Mouse (Mus musculus) G1E-ER4 (cell line): Measurements from ENCODE around the gene Ubac2. TPM values are rescaled to one million over a fixed set of nuclear protein-coding genes. Genes with fewer than 3 reads are reported as not detected.

Experiments
- GATA1 ChIP-seq: IDR thresholded peaks from one replicate; pipeline ENCODE4 v1.8.0; 2012; ENCODE audit warnings: low read length, inconsistent platforms
- polyA plus RNA-seq: library from polyadenylated mRNA; stranded (reverse); fragments of >175 nt; gene quantifications from 2 replicates; pipeline ENCODE4 v1.2.3, GENCODE M21; 2012

Gene Ubac2
- polyA plus RNA-seq, 1 experiment: 67.2 TPM

GRCm38 (mm10) chr14:121915143-121915542, 36.7 kb downstream of the Ubac2 start:
- TF ChIP-seq GATA1: no peak

- TF ChIP-seq GATA1: no peak
These were observed 37.2 kb downstream of the Ubac2 start, which contains the start of gene Gpr18 for GRCm38 (mm10) chr14:121915621-121916020. Gene Gpr18, minus strand, starts transcription at chr14:121915781.

GRCm38 (mm10) chr14:121916311-121917094, 38.1 kb downstream of the Ubac2 start:
- TF ChIP-seq GATA1: no peak

- no peak for TF ChIP-seq GATA1
These were observed 39.8 kb downstream of the Ubac2 start for GRCm38 (mm10) chr14:121918266-121918665.

GRCm38 (mm10) chr14:121919752-121920151, 41.3 kb downstream of the Ubac2 start:
- TF ChIP-seq GATA1: no peak

GRCm38 (mm10) chr14:121920511-121921124, 42.2 kb downstream of the Ubac2 start:
- no peak for TF ChIP-seq GATA1

- no peak for TF ChIP-seq GATA1
These were observed 43.6 kb downstream of the Ubac2 start for GRCm38 (mm10) chr14:121922016-121922415.

GRCm38 (mm10) chr14:121922731-121923130, 44.3 kb downstream of the Ubac2 start:
- TF ChIP-seq GATA1: no peak

- TF ChIP-seq GATA1: no peak
These were observed 46.5 kb downstream of the Ubac2 start for GRCm38 (mm10) chr14:121924876-121925275.

- no peak for TF ChIP-seq GATA1
These were observed 48.5 kb downstream of the Ubac2 start for GRCm38 (mm10) chr14:121926901-121927300.

- no peak for TF ChIP-seq GATA1
These were observed 49.0 kb downstream of the Ubac2 start for GRCm38 (mm10) chr14:121927451-121927850.

GRCm38 (mm10) chr14:121928375-121929137, 50.1 kb downstream of the Ubac2 start:
- TF ChIP-seq GATA1: no peak

GRCm38 (mm10) chr14:121929243-121929951, 51.0 kb downstream of the Ubac2 start:
- peak; percentile 93 for TF ChIP-seq GATA1

- no peak for TF ChIP-seq GATA1
These were observed 52.4 kb downstream of the Ubac2 start for GRCm38 (mm10) chr14:121930731-121931383.

- TF ChIP-seq GATA1: no peak
These were observed 53.2 kb downstream of the Ubac2 start for GRCm38 (mm10) chr14:121931594-121931993.
